In genomic region chr5:43417259-43417658, GRCm38 (mm10) we compare ENCODE assay signal across 15 mouse cellular contexts.
"Had no signal": no experiment of that assay in that cellular context is flagged by ENCODE, and none has a peak within 500 bp of the region (broad histone marks: within the 10 kb centered on the region; RNA-seq: fewer than 3 reads in every experiment).

No protein-coding gene starts in this region.

- H3K9ac ChIP-seq: neural tube, embryonic 15.5 days; stomach, embryonic 15.5 days had no signal

- H3K4me1 ChIP-seq: neural tube, embryonic 15.5 days; stomach, embryonic 15.5 days had no signal

- DNase-seq: retina, postnatal 1 day; right cerebral cortex, adult 18-20 months; right cerebral cortex, postnatal 14 days; right cerebral cortex, postnatal 25 days; right cerebral cortex, postnatal 4 days; spleen, adult 18-20 months; thymus, adult 18-20 months; thymus, adult 2 months; thymus, postnatal 14 days; thymus, postnatal 25 days; thymus, postnatal 36 days; thymus, postnatal 4 days had no signal

- H3K4me2 ChIP-seq: neural tube, embryonic 15.5 days; stomach, embryonic 15.5 days had no signal

- H3K27ac ChIP-seq: neural tube, embryonic 15.5 days; stomach, embryonic 15.5 days; stomach, postnatal 0 days had no signal

- H3K36me3 ChIP-seq: neural tube, embryonic 15.5 days; stomach, embryonic 15.5 days had no signal

- H3K9me3 ChIP-seq: neural tube, embryonic 15.5 days; stomach, embryonic 15.5 days had no signal

- H3K4me3 ChIP-seq: neural tube, embryonic 15.5 days; stomach, embryonic 15.5 days had no signal

- H3K27me3 ChIP-seq: neural tube, embryonic 15.5 days; stomach, embryonic 15.5 days had no signal
